Mouse (Mus musculus): ENCODE data around the gene Xlr.
"Not testable (repeated sequence)": the region's sequence is repeated elsewhere in the genome, so short reads cannot be mapped to it uniquely, and the experiment has no call there.

The Xlr gene

DNA sequence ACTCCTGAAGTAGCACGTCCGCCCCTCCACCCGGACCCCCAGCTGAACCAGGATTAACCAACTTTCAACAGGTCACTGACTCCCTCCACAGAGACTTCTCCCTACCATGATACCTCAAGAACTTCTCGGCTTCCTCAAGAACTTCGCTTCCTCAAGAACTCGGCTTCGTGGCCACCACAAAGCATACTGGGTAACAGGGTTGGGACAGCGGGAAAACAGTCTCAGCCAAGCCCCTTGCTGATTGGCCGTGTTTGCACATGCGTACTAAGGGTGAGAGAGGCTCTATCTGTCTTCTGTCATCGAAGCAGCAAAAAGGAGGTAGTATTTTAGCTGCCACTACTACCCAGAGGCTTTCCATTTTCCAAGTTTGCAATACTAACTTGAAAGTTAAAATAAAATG lies at the start of gene Xlr:
Xlr (minus strand) TSS at position 188 of the 400 bp plus-strand sequence.
- DNase-seq (ENCODE audit: low spot score in 2 of 2) = not testable (repeated sequence)

- DNase-seq (ENCODE audit: low spot score in 2 of 2) = no peak
Measured at GRCm38 (mm10) chrX:53799074-53799473, 1.6 kb upstream of the Xlr start.

GRCm38 (mm10) chrX:53776276-53776675 lies 21.2 kb downstream of the Xlr start, which contains the start of gene Zfp36l3:
Gene Zfp36l3 (minus strand): TSS chrX:53776394.
- no peak for DNase-seq (ENCODE audit: low spot score in 2 of 2)

DNA sequence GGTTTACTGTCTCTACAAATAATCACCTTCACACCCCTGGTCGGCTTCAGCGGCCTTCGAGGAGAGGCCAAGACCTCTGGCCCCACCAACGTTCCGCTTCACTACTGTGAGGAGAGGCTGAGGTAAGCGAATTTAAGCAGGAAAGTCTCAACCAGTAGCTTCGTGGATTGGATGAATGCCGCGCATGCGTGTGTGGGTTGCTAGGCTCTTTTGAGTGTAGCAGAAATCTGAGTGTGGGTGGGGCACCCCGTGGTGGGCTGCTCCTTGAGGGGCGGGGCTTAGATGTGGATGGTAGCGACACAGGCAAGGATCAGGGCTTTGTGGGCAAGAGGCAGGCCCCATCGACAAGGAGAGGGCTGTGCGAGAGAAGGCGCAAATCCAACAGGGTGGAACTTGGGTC lies 39.8 kb downstream of the Xlr start, which contains the start of gene 1700013H16Rik:
1700013H16Rik (minus strand) TSS at position 96 of the 400 bp plus-strand sequence.
- DNase-seq (ENCODE audit: low spot score in 2 of 2) = no peak

DNA sequence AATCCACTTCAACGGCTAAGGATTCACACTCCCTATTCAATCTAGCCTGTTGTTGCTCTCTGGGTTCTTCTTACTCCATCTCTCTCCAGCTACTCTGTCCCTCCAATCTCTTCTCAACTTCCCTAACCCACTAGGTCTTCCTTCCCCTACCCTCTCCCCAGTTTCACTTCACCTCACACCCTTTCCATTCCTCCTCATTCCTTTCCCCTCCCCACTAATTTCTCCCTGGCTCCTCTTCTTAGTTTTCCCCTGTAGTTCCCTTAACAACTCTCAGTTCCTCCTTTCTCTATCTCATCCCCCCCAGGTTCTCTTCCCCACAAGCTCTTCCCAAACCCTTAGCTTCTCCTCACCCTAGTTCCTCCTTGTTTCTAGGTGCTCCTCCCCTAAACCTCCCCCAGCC lies 44.7 kb downstream of the Xlr start:
- DNase-seq (ENCODE audit: low spot score in 2 of 2) = no peak

- no peak for DNase-seq (ENCODE audit: low spot score in 2 of 2)
Measured at GRCm38 (mm10) chrX:53728967-53729366, 68.5 kb downstream of the Xlr start.

All from left cerebral cortex, adult 9 months (tissue).